Mouse (Mus musculus) adrenal gland, adult 8-10 months (tissue): ENCODE measurements at regions not wholly inside any gene's neighbourhood (a gene's known extent, or its start where the extent isn't known, plus 50 kb on each side); places are given as distances from the start of the nearest gene placed in this dataset.

Experiments used
- DNase-seq: peaks from one replicate; pipeline ENCODE4 v3.0.0; 2022

DNA sequence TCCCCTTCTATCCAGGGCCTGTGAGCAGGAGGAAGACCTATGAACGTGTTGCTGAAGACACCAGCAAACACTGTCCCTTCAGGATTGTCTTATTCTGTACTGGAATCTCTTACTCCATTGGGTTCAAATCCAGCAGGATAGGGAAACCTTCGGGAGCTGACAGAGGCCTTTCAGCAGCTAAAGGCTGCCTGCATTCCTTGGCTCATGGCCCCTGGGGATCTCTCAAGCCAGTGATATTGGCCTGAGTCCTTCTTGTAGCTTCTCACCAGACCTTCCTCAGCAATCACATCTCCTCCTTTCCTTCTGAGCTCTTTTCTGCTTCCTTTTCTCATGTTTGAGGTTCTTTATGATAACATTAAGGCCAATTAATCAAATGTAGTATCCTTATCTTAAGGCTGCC lies 103.8 kb upstream of the Sh3bp4 start:
- DNase-seq: no peak

DNA sequence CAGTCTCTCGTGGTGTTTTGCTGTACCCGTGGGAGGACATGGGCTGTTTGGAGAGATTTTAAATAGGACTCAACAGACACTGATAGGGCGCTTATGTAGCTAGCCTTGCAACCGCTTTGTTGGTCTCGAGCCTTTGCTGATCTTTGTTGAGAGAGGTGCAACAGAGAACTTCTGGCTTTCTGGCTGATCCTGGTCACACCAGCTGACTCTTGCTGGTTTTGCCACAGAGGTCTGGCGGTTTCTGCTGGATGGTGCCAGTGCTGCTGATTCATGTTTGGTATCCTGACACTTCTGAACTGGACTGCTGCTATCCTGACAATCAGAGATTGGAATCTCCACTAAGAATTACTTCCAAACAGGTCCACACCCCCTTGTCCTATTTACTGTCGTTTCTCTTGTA lies 102.1 kb upstream of the Sh3bp4 start:
- no peak for DNase-seq

DNA sequence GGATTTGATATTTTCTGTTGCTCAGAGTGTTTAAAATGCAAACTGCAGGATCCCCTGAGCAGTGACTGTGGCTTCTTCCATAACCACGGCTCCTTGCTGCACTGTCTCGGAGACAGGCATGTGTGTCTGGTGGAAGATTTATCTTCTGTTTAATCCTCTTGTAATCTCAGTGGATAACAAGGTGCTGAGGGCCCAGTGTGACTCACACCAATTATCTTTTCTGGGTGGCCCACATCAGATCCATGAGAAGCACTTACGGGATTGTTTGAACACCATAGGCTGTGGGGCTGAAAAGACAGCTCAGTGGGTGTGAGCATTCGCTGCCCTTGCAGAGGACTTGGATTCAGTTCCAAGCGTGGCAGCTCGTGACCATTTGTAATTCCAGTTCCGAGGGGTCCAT lies 101.2 kb upstream of the Sh3bp4 start:
- no peak for DNase-seq

DNA sequence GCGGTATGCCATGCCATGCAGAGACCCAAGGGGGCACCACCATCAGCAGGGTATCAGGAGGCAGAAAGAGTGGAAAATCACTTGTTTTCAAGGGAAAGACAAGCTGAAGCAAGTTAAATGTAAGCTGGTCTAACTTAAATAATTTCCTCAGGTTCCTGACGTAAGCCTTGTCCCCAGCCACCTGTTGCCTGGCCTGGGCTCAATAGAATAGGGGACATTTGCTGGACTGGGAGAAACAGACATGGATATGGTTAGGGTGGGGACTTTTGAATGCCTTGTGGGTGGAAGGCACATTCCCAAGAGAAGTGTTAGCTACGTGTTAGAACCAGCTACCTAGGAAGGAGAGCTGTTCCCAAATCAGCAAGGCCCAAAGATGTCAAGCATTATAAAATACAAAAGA lies 100.6 kb upstream of the Sh3bp4 start:
- no peak for DNase-seq

DNA sequence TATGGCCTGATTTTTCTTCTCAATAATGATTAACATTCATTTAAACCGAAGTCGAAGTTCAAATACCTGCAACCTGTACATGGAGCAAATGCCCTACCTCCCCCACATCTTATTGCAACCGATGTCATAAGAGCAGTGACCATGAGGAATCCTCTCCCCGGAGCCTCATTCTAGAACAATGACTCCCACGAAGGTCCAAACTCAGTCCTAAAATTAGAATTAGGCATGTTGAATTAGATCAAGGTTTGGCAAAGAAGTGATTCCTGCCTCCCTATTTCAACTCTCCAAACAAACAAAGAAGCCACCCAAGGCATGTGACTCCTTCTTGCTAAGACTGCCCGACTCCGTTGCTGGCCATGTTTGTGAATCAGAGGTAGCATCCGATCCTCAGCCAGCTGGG lies 94.1 kb upstream of the Sh3bp4 start:
- no peak for DNase-seq

DNA sequence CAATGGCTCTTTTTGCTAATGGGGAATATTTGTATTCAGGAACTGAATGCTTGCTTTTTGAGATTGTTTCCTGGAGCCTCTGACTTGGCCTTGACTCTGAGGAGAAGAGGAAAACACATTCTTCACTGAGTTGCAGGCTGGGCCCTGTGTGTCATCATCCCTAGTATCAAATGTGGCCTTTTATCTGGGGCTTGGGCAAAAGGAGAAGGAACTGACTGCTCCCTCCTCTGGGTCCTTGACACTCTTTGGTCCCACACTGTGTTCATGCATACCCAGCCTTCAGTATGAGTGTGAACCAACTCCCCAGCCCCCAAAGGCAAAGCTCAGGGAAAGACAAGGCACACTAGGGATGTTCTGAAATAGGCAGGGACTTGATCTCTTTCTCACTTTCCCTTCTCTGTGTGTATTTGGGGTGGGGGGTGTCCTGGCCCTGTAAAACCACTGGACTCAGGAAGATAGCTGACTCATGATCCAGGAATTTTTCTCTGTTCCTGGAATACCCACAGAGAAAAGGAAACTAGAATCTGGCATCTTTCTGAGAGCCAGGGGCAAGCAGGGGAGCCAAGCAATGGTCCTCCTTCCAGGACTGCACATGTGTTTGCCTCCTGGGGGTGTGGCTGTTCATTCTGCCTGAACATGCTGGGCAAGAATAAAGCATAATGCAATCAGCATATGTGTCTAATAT lies 82.1 kb upstream of the Sh3bp4 start:
- DNase-seq: no peak

DNA sequence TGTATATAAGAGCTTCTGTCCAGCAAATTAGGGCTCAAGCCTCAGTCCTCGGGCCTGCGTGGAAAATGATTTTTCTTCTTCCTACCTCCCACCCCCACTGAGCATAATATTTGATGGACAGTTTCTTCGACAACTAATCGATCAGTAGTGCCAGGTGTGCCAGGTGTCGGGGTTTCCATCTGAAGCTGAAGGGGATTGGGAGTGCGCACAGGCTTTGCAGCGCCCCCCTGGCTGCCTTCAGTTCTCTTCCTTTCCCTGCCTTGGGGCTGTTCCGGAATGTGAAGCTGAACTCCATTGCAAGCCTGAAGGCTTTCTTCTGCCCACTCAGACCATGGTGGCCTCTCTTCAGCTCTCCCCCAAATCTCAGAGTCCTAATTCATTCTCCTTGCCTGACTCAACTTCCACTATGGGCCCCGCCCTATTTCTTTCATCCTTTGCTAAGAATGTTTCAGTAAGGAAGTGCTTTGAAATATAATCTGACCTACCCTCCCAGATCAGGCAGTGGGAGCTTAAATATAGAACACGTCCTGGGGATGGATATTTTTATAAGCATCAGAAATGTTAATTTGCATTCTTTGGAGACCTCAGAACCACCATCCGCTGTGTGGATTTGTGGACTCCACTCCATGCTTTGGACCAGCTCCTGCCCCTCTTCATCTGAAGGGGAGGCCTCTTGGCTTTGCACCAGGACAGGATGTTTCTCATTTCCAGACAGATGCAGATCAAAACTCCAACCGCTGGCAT lies 75.5 kb upstream of the Sh3bp4 start:
- DNase-seq: no peak

DNA sequence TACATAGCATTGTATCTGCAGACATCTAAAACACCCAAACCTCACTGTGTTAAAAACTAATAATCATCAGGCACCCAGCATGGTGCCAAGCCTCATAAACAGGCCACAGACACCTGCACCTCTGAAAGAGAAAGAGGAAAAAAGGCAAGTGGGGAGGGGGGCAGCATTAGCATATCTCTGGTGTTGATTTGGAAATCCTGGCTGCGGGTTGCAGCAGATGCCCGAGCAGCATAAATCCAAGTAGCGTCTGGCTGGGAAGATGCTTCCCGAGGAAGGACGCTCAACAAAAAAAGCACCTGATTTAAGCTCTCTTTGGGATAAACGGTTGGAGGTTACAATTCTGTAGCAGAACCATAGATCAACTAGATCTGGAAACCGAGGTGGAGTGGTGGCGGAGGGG lies 74.3 kb upstream of the Sh3bp4 start:
- no peak for DNase-seq

DNA sequence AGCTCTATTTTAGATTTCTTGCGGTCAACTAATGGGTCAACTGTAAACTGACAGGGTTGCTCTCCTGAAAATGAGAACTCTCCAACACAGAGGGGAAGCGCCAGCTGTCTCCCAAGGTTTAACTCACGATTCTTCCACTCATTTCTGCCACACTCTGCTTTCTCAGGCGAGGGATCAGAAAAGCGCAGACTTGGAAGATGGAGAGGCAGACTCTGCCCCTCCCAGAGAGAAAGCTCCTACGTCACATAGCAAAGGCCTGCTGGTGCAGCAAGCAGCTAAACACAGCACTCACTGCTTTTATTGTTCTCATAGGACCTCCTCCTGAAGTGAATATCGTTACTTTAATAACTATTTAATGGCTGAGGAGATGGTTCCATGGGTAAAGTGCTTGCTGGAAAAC lies 73.6 kb upstream of the Sh3bp4 start:
- no peak for DNase-seq

DNA sequence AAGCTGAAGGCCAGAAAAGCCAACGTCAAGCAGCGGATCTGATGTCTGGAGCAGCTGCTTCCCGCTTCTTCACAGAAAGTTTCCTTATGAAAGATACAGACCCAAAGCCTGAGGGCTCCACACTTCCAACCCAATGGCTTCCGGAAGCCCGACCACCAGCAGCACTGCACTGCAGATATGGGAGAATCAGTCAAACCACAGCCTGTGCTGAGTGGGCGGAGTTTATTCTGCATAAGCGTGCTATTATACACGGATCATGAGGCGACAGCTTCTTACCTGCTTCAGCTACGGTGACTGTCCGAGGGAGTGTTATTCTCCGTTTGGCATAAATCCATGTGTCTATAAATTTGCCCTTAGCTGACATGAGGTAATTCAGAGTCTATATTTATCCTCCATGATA lies 72.4 kb upstream of the Sh3bp4 start:
- no peak for DNase-seq

DNA sequence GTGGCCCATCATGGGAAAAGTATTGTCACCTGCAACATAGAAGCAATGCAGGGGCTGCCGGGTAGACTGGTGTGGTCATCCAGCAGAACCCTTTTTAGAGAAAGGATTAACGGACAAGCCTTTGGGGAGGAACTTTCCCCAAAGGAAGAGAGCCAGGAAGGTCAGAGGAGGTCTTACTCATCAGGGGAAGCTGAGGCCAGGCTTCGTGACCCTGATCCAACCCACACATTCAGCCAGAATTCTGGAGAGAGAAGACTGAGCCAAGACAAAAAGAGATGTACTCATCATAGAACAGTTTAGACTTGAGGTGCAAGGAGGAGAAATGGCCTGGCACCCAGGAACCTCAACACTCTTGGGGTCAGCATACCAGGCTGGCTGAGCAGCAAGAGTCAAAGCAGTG lies 67.9 kb upstream of the Sh3bp4 start:
- DNase-seq: no peak

DNA sequence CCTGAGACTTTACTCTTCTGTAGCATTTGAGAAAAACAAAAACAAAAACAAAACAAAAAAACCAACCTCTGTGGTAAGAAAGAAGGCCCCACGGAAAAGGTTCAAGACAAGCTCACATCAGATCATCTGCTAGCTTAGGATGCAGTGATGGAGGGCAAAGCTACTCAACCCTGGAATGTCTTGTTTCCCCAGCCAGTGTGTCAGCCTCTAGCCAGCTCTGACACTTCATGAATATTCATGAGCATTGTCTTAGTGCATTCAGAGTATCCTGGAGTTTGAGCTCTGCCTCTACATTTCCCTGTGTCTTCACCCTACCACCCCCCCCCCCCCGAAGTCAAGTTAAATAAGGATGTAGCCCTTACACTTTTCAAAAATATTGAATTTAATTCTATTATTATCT lies 66.5 kb upstream of the Sh3bp4 start:
- DNase-seq: no peak

DNA sequence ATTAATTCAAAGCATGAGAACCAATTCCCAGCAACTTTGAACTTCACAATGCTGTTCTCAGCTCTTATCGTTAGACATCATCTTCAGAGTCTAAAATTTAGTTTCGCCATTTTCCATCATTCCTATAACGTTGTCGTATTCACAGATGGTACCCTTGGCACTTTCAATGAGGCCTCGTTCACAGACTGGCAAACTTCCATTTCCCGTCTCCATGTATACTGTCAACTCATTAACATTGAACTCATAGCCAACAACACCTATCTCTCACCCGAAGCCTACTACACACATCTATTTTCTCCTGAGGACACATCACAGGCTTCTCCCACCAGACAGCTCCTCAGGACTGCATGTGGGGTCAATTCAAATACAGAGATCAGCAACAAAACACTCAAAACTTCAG lies 62.7 kb upstream of the Sh3bp4 start:
- no peak for DNase-seq

DNA sequence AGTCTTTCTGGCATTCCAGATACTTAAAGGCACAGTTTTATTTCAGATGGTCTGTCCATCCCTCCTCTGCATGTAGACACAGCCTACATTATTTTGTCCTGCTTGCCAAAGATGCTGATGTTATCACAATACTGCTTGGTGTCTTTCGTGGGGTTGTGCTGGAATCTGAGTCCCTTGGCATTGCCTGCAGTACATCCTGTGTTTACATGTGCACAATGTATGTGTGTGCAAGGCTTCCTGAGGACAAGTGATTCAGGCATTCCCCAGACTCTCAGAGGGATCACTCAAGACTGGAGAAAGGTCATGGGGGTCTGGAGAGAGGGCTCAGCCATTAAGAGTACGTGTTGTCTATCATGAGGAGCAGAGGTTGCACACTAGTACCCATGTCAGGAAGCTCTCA lies 60.0 kb upstream of the Sh3bp4 start:
- no peak for DNase-seq

DNA sequence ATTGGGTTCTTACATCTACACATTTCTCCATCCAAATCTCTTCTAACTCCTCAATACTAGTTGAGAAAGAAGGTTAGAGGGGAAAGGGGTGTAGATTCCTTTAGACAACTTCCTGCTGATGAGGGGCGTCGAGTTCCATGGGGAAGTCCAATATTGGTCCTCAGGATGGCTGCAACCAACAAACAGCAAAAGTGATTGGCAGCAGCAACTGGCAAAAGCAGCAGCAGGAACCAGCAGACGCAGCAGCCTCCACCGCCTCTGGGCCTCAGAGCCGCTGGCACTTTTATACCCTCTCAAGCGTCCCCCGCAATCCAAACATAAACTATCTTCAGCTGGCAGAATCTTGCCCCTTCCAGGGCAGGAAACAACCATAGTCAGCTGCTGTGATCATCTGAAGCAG lies 58.8 kb upstream of the Sh3bp4 start:
- DNase-seq: no peak

DNA sequence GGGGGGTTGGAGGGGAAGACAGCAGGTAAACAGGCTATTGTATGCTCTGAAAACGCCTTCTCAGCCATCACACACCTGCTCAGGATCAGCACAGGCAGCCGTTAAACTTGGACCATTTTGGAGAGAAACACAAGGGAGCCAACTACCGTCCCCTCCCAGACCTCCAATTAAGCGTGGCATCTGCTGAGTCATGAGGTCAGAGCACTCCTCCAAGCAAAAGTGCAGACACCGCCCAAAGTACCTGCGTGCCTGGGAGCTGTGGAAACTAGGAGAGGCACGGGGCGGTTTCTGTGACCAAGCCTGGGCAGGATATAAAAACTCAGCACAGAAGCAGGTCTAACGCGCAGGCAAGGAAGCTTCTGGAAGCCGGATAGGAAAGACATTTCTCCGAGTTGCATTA lies 54.8 kb upstream of the Sh3bp4 start:
- DNase-seq: no peak

DNA sequence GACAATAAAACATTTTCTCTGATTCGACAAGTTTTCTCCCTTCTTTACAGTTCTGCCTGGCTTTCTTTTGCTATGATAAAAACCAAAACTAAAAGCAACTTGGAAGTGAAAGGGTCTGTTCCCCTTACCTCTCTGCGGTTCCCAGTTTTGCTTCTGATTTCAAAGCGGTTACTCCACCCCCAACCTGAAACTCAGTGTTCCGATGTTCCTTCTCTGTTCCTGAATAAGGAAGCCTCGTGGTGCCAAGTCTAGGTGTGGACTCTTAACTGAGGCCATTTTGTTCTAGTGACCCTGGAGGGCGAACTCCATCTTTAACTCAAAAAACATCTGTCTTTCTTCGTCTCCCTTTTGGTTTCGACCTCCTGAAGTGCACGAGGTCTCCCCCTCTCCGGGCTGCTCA lies 54.4 kb upstream of the Sh3bp4 start:
- no peak for DNase-seq

DNA sequence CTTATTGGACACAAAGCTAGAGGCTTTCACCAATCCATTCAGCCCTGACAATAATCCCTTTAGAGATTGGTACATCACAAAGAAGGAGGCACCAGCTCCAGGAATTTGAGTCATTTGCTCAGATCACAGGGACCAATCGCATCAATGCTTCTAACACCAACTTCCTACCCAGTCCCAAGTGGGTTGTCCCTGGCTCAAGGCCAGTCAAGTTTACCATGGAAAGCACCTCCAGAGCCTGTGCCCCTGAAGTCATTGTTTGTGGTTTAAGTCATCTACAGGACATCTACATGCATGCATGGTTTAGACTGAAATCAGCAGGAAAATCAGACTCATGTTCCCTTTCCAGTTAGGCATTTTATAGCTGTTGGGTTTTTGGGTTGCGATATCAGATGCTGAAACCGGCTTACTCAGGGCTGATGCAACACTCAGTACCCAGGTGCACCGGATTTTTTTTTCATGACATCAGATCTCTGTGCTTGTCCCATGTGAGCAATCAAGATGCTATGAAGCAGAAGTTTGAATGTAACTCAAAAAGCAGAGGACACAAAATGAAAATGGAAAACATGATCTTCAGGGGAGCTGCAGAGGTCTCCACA lies 50.3 kb upstream of the Sh3bp4 start:
- DNase-seq: no peak
